Mouse (Mus musculus) hindlimb bud, embryonic 11.5 days (tissue): ENCODE results near the gene Atp9a.

Experiments used
- DNase-seq: peaks from one replicate; pipeline ENCODE4 v3.0.0-alpha.2; 2012; ENCODE audit warnings: low read depth, low spot score; ENCODE audit errors: extremely low spot score

Gene Atp9a

DNA sequence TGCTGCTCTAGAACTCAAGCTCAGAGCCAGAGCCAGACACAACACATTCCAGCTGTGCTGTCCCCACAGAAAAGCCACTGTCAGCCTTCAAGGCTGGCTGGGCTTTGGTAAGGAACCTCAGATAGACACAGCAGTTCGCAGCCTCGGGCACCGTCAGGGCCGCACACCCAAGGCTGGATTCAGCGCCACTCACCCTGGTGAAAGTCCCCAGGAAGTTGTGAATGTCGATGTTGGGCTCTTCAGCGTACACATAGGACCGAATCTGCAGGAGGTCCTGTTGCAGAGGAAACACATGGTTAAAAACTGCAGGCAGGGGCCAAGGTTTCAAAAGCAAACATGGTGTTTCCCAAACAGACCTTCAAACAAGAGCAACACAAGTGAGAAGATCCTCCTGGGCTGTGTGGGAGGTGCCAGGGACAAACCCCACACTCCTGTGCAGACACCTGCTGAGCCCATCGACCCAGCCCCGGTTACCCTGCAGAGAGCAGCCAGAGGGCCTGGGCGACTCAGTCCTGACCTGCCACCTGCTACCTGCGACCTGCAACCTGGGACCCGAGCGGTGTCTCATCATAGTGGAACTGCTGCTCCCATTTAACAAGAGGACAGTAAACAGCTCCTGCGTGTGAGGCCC, 58.6 kb downstream of the Atp9a start:
- DNase-seq, result no peak

DNA sequence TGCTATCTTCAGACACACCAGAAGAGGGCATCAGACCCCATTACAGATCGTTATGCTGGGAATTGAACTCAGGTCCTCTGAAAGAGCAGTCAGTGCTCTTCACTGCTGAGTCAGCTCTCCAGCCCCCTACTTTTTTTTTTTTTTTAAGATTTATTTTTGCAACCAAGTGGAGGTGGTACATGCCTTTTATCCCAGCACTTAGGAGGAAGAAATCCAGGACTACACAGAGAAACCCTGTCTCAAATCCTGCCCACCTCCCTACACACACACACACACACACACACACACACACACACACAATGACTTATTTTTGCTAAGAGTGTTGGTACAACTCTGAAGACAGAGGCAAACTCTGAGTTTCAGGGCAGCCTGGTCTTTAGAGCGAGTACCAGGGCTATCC, 59.5 kb downstream of the Atp9a start:
- DNase-seq, result no peak

DNA sequence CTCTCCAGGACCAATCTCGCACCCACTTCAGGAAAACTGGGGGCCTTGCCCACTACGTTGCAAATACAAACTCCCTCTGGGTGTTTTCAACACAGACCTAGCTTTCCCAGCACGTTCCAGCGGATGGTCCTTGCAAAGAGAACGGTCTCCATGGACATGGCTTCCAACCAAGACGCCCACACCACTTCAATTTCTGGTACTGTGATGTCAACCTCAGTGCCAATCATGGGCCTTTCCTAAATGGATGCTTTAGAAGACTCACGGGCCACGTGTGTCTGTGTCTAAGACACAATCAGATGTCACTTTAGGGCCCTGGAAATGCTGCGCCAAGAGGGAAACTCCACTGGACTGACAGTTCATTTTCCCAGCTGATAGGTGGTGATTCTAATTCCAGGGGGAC, 60.7 kb downstream of the Atp9a start:
- DNase-seq, result no peak

GRCm38 (mm10) chr2:168679381-168680199, 62.6 kb downstream of the Atp9a start:
- DNase-seq, result no peak

DNA sequence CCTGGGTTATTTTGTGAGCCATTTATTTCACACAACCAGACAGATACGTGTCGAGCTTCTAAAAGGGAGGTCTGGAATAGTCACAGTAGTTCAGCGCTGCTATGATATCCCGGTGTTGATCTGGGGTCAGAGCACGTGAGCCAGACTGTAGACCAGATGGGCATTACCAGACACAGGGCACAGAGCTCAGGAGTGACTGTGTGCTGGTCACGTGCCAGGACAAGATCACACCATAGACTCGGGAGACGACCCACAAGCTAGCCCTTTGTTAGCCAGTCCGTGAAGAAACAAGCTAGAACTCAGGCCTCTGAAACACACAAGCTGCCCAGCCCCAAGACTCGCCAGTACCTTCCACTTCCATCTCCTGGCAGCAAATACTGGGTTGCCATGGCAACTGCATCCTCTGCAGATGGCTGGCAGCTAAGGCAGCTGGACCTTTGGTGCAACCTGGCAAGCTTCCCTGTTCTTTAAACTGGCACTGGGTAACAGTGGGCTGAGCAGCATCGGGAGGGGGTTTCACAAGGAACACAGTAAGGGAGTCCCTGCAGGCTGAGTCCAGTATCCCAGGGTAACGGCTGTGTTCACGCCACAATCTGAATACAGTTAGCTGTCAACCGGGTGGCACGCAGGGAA, 63.4 kb downstream of the Atp9a start:
- DNase-seq, result no peak

DNA sequence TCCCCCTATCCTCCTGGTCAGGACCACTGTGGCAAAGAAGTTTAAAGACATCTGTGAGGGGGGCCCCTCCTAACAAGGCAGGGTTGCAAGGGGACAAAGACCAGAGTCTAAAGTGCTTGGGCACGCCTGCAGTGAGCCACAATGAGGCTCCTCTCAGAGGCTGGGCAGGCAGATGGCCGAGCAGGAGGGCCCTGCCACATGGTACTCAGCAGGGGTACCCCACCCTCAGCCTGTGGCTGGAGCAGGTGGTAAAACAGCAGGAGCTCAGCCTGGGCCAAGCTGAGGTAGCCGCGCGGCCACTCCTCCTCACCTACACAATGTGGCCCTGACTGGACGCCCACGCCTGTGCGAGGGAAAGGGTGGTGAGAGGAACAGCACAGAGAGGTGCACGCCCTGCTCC, 64.6 kb downstream of the Atp9a start:
- DNase-seq, result no peak

- DNase-seq, result no peak
These were observed 70.5 kb downstream of the Atp9a start for GRCm38 (mm10) chr2:168671724-168672123.

GRCm38 (mm10) chr2:168670241-168670640, 72.0 kb downstream of the Atp9a start:
- DNase-seq, result no peak

DNA sequence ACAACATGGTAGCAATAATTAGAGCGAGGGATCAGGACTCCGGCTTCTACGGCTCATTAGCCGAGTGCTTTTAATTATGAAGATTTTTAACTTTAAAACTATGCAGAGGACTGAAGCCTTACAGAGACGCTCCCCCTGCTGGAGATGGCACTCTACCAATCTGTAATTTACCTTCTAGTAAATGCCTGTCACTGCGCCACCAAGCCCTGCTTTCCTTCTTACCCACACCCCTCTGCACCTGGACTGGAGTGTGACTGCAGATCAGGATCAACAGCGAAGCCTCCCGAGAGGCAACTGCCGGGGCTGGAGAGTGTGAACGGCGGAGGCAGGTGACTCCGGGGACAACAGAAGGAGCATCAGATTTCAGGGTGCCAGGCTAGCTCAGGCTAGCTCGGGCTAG, 72.4 kb downstream of the Atp9a start:
- DNase-seq, result no peak

GRCm38 (mm10) chr2:168667745-168668144, 74.5 kb downstream of the Atp9a start:
- DNase-seq, result no peak

DNA sequence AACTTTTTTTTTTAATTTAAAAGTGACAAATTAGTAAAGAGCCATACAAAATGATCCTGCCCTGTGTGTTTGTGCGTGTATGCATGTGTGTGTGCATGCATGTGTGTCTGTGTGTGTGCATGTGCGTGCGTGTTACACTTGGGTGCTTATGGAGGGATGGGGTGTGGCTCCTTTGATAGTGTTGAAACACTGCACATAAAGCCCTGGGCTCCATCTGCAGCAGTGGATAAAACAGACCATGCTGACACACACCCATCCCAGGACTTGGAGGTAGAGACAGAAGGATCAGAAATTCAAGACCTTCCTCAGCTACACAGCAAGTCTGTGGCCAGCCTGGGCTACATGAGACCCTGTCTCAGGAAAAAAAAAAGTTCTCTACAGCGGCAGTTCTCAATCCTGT, 76.5 kb downstream of the Atp9a start:
- DNase-seq, result no peak

DNA sequence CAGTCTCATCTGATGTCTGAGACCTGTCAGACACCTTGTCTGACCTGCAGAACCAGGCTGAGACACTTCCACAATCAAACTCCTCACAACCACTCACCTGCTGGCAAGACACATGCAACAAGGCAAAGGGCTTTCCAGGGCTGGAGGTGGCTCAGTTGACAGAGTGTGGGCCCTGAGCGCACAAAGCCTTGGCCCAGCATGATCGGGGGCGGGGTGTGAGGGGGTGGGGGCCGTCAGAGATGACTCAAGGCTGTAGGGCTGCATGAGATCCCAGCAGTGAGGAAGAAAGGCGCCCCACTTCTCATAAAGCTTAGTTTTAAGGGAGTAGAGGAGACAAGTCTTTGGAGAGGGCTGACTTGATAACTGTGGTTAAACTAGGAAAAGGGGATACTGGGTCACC, 78.5 kb downstream of the Atp9a start:
- DNase-seq, result no peak

- DNase-seq, result no peak
These were observed 79.0 kb downstream of the Atp9a start for GRCm38 (mm10) chr2:168663216-168663615.

GRCm38 (mm10) chr2:168661802-168662201, 80.4 kb downstream of the Atp9a start:
- no peak for DNase-seq

- no peak for DNase-seq
These were observed 81.9 kb downstream of the Atp9a start for GRCm38 (mm10) chr2:168660344-168660743.

DNA sequence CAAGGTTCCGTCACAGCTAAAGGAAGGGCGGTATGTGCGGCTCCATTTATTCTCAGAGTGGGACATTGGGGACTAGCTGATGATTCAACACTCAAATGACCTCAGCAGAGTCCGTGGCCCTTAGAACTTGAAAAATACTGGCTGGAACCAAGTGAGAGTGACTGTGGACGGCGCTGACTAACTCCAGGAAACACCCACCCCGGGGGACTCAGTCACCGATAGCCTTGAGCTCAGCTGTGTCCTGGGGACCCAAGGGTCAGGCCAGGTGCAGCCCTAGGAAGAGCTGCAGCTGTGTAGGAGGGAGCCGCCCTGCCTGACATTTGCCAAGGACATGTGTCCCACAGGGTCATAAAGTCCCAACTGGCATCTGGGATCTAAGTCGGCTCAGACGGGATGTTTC, 83.7 kb downstream of the Atp9a start:
- DNase-seq, result no peak

DNA sequence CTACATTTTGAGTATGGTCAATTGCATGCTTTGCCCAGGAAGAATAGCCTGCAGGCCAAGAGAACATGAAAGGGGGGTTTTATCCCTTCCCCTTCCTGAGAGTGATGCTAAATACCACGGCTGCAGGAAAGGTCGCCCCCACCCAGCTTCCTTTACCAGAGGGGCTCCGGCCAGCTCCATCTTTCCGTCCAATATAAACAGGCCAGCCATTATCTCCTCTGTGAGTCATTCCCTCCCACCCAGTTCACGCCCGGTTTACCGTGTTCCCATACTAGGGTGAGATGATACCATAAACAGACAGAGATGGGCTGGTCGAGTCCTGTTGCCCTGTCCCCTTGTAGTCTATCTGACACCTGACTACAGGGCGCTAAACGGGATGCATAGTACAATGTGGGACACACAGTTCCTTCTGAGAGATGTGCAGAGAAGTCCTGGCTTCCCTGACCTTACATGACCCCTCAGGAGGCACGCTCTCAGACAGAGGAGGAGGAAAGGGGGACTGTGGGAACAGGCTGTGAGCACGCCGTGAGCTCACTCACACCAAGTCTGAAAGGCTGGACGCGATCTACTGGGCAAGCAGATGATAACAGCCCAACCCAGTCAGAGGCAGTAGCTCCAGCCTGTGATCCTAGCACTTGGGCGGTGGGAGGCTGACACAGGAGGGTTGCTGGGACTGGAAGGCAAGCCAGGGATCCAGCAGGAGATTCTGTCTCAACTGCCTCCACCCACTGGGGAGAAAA, 85.5 kb downstream of the Atp9a start:
- no peak for DNase-seq

DNA sequence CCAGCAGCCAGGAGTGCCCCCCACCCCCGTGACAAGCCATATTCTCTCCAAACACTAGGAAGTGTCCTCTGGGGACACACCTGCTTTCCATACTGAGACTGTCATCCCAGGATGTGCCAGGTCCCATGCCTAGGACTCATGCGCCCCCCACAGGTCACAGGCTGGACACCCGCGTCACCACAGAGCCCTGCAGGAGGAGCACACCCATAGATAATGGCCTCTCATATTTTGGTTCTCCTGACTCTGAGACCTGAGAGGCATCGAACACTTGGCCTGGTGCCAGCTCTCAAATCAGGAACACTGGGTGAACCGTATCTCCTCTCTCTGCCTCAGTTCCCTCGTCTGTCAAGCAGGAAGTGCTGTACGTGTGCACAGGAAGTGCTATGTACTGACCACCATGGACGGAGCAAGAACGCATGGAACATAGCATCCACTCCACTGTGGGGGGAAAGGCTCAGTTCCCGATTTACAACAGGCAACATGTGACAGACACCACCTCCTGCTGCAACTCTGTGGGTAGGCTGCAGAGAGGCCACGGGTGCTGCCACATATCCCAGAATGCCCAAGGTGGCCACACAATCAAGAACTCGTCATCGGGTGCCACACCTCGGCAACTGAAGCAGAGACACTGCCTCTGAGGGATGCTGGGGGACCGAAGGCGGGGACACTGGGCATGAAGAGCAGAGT, 87.1 kb downstream of the Atp9a start:
- DNase-seq, result no peak

DNA sequence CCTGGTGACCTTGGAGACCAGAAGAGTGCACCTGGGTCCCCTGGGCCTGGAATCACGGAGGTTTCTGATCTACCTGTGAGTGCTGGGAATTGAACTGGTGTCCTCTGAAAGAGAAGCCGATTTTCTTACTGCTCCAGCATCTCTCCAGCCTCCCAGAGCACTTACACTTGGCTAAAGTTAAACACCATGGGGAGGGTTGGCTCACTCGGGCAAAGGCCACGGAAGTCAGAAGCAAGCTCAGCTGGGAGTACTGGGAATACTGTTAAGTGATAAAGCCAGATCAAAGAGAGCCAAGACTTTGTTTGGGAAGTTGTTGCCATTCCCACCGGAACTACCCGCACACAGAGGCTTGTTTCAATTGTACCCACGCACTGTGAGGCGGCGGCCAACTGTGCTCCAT, 87.7 kb downstream of the Atp9a start:
- DNase-seq, result no peak

DNA sequence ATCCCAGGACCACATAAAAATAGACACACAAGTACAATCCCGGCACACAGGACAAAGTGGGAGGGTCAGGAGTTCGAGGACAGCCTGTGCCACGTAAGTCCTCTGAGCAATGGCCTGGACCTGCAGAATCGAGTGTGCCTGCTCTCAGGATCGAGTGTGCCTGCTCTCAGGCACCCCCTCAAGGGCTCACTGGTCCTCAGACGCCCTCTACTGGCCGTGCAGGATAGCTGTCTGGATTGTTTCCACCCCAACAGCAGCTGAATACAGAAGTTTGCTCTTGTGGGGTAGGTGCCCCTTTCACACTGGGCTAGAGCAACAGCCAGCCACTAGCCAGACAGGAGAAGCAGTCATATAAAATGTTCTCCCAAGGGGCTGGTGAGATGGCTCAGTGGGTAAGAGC, 90.5 kb downstream of the Atp9a start:
- DNase-seq, result no peak

DNA sequence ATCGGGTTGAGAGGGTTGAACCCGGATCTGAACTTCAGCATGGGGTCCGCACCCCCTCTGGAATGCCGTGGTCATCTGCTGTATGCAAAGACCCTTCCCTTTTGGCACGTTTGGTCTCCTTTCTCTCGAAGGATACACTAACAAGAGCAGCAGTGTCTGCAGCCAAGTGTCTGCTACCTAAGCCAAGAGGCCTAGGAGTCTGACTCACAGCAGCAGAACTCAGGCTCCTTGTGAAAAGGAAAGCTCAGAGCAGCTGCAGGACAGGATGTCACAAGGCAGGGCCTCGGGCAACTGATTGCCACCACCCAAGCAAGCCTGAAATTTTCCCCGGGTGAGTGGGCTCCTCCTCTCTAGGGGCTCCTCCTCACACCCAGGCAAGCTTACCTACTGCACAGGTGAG, 94.0 kb downstream of the Atp9a start:
- DNase-seq, result no peak
